Mouse (Mus musculus) neural tube, embryonic 12.5 days (tissue): ENCODE data around the gene Gdpd3. TPM values are rescaled to one million over a fixed set of nuclear protein-coding genes. Genes with fewer than 3 reads are reported as not detected.
A peak's percentile ranks its signal among the peaks of the same experiment; 100 is the strongest.

Experiments
- ATAC-seq: fragments of 200-750 bp; cut with Nextera tagmentation; 2 replicates; pipeline ENCODE4 v1.8.0; 2017; ENCODE audit warnings: low read depth, mild to moderate bottlenecking, moderate TSS enrichment, moderate library complexity; ENCODE audit not compliant: low FRiP score
- H3K27ac ChIP-seq: fragments of 300-500 bp; sonication (generic); 2 replicates; pipeline ENCODE4 v1.5.1; 2016
- H3K27me3 ChIP-seq: fragments of 300-500 bp; sonication (generic); replicated peaks from 2 replicates; pipeline ENCODE4 v1.6.1; 2016; ENCODE audit warnings: mild to moderate bottlenecking
- H3K36me3 ChIP-seq: fragments of 300-500 bp; sonication (generic); 2 replicates; pipeline ENCODE4 v1.6.1; 2016; ENCODE audit warnings: mild to moderate bottlenecking
- H3K4me1 ChIP-seq: fragments of 300-500 bp; sonication (generic); 2 replicates; pipeline ENCODE4 v1.6.1; 2016
- H3K4me2 ChIP-seq: fragments of 300-500 bp; sonication (generic); replicated peaks from 2 replicates; pipeline ENCODE4 v1.6.1; 2016; ENCODE audit warnings: mild to moderate bottlenecking
- H3K4me3 ChIP-seq: fragments of 300-500 bp; sonication (generic); 2 replicates; pipeline ENCODE4 v1.5.1; 2016
- H3K9ac ChIP-seq: fragments of 300-500 bp; sonication (generic); 2 replicates; pipeline ENCODE4 v1.6.1; 2016; ENCODE audit warnings: mild to moderate bottlenecking
- H3K9me3 ChIP-seq: fragments of 300-500 bp; sonication (generic); 2 replicates; pipeline ENCODE4 v1.6.1; 2016; ENCODE audit warnings: mild to moderate bottlenecking
- WGBS: fragments of 180-500 bp; shearing (Covaris S2); methylation state at CpG from one replicate; pipeline ENCODE4 v1.1.7; 2016; 5-methylcytosine and 5-hydroxymethylcytosine counted together
- polyA plus RNA-seq: library from polyadenylated mRNA; unstranded; fragments of >200 nt; fragmentation: Nextera tagmentation; extraction: Ambion mirVana; gene quantifications from 2 replicates; pipeline ENCODE4 v1.2.1, GENCODE M21; 2016

Gene Gdpd3
- polyA plus RNA-seq, 1 experiment from 2014 or later, result 1.3 TPM

GRCm38 (mm10) chr7:126746066-126746465, 20.1 kb upstream of the Gdpd3 start:
- H3K4me2 ChIP-seq, result no peak overlapping the region
- no peak overlapping the region for H3K4me3 ChIP-seq
- H3K9ac ChIP-seq, result no peak overlapping the region
- no peaks in the 10 kb centered on the region for H3K9me3 ChIP-seq
- H3K4me1 ChIP-seq, result no peaks in the 10 kb centered on the region
- H3K36me3 ChIP-seq, result no peaks in the 10 kb centered on the region
- ATAC-seq, result no peak
- H3K27ac ChIP-seq, result no peak overlapping the region
- H3K27me3 ChIP-seq, result no peaks in the 10 kb centered on the region
- WGBS, result 94% methylated on average over 12 of the region's 12 CpGs

- Histone ChIP-seq H3K4me3 (no peak overlapping the region), H3K36me3 (no peaks in the 10 kb centered on the region), H3K27me3 (no peaks in the 10 kb centered on the region), H3K9me3 (no peaks in the 10 kb centered on the region), H3K27ac (no peak overlapping the region), H3K4me2 (no peak overlapping the region), H3K9ac (no peak overlapping the region), H3K4me1 (no peaks in the 10 kb centered on the region)
- 37% methylated on average over 6 of the region's 6 CpGs for WGBS
- ATAC-seq, result no peak
Measured at GRCm38 (mm10) chr7:126746798-126747197, 19.3 kb upstream of the Gdpd3 start.

DNA sequence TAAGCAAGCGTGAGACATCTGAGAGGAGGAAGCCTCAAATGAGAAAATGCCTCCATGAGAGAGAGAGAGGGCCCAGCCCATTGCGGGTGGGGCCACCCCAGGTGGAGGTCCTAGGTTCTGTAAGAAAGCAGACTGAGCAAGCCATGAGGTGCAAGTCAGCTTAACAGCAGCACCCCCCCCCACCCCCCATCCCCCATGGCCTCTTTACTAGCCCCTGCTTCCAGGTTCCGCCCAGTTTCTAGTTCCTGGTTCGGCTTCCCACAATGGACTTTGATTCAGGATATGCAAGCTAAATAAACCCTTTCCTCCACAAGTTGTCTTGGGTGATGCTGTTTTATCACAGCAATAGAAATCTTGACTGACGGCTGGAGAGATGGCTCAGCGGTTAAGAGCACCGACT, 17.3 kb upstream of the Gdpd3 start:
- 77% methylated on average over 7 of the region's 7 CpGs for WGBS
- Histone ChIP-seq H3K27ac (no peak overlapping the region), H3K4me1 (no peaks in the 10 kb centered on the region), H3K27me3 (no peaks in the 10 kb centered on the region), H3K9me3 (no peaks in the 10 kb centered on the region), H3K36me3 (no peaks in the 10 kb centered on the region), H3K4me3 (no peak overlapping the region), H3K4me2 (no peak overlapping the region), H3K9ac (no peak overlapping the region)
- no peak for ATAC-seq

DNA sequence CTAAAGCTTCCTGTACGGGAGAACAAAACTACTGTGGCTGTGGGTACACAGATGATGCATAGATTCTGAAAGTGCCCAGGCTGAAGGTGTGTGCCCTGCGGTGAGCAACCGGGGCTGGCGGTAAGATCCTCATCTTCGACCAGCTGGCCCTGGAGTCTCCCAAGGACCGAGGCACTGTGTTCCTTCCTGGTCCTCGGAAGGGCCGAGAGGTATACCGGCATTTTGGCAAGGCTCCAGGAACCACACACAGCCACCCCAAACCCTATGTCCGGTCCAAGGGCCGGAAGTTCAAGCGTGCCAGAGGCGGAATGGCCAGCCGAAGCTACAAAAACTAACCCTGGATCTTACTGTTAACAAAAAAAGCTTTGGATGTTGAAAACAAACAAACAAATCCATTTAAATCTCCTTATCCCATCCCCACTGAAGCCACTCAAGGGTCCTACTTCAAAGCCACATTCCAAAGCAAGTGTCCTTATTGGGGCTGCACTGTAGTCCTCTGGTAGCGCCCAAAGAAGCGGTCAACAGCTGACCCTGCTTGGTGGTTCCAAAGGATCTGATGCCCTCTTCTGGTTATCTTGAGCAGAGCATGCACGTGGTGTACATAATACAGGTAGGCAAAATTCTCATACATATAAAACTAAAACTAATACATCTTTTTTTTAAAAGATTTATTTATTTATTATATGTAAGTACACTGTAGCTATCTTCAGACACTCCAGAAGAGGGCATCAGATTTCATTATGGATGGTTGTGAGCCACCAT, 16.4 kb upstream of the Gdpd3 start:
- Histone ChIP-seq H3K9me3 (no peaks in the 10 kb centered on the region), H3K27ac (no peak overlapping the region), H3K36me3 (no peaks in the 10 kb centered on the region), H3K4me2 (no peak overlapping the region), H3K27me3 (no peaks in the 10 kb centered on the region), H3K9ac (no peak overlapping the region), H3K4me3 (no peak overlapping the region), H3K4me1 (0 out of 2 replicates have a peak, but pooled peaks cover 3% of the 10 kb centered on the region)
- WGBS, result 96% methylated on average over 17 of the region's 17 CpGs
- ATAC-seq, result no peak

GRCm38 (mm10) chr7:126754866-126755265, 11.3 kb upstream of the Gdpd3 start:
- ATAC-seq, result peak; percentile 48
- 1% methylated on average over 9 of the region's 9 CpGs for WGBS
- peaks cover 6% of the 10 kb centered on the region; the same call in 1 of the 2 replicates for H3K4me1 ChIP-seq
- H3K36me3 ChIP-seq, result no peaks in the 10 kb centered on the region
- no peaks in the 10 kb centered on the region for H3K9me3 ChIP-seq
- H3K9ac ChIP-seq, result no peak overlapping the region
- H3K4me3 ChIP-seq, result no peak overlapping the region
- peak overlapping the region; percentile 32; the same call in 1 of the 2 replicates for H3K4me2 ChIP-seq
- no peak overlapping the region for H3K27ac ChIP-seq
- H3K27me3 ChIP-seq, result no peaks in the 10 kb centered on the region

GRCm38 (mm10) chr7:126758539-126758938, 7.6 kb upstream of the Gdpd3 start:
- peaks cover 8% of the 10 kb centered on the region for H3K36me3 ChIP-seq
- no peak overlapping the region for H3K4me3 ChIP-seq
- H3K4me2 ChIP-seq, result no peak overlapping the region
- H3K4me1 ChIP-seq, result peaks cover 26% of the 10 kb centered on the region
- no peaks in the 10 kb centered on the region for H3K9me3 ChIP-seq
- no peak overlapping the region for H3K9ac ChIP-seq
- WGBS, result 60% methylated on average over 7 of the region's 7 CpGs
- H3K27me3 ChIP-seq, result no peaks in the 10 kb centered on the region
- no peak for ATAC-seq
- no peak overlapping the region for H3K27ac ChIP-seq

DNA sequence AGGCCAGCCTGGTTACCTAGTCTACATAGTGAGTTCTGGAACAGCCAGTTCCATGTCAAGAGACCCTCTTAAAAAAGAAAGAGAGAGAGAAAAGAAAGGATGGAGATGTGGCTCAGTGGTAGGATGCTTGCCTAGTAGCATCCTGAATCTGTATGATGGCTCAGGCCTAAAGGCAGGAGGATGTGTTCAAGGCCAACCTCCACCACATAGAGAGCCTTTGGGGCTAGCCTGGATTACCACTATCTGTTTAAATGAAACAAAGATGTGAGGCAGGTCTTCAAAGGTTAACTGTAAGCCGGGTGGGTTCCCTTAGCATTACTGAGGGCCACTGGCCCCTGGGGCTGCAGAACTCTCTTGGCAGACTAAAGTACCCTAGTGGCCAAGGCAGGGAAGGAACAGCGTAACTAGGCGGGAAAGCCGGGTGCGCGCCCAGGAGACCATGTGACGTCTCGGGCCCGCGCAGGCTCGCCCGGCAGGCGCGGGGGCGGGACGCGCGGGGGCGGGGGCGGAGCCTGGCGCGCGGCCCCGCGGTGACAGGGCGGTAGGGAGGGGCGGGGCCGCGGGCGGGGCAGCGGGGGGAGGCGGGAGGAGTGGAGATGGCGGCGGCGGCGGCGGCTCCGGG, 7.0 kb upstream of the Gdpd3 start, which contains the start of gene Mapk3:
Mapk3 (plus strand) TSS at position 552 of the 622 bp plus-strand sequence.
- H3K27me3 ChIP-seq, result no peaks in the 10 kb centered on the region
- peak within 1 kb of the TSS; percentile 78 for H3K4me3 ChIP-seq
- H3K27ac ChIP-seq, result peak within 1 kb of the TSS; percentile 58
- H3K4me2 ChIP-seq, result peak within 1 kb of the TSS; percentile 93
- peaks cover 14% of the 10 kb centered on the region for H3K36me3 ChIP-seq
- H3K9ac ChIP-seq, result peak within 1 kb of the TSS; percentile 81
- 2% methylated on average over 33 of the region's 38 CpGs for WGBS
- H3K4me1 ChIP-seq, result peaks cover 26% of the 10 kb centered on the region
- no peaks in the 10 kb centered on the region for H3K9me3 ChIP-seq
- peak; percentile 70 for ATAC-seq

GRCm38 (mm10) chr7:126759672-126760390, 6.3 kb upstream of the Gdpd3 start:
- peaks cover 24% of the 10 kb centered on the region for H3K4me1 ChIP-seq
- H3K9ac ChIP-seq, result peak overlapping the region; percentile 81
- H3K27me3 ChIP-seq, result no peaks in the 10 kb centered on the region
- peak overlapping the region; percentile 58 for H3K27ac ChIP-seq
- 2% methylated on average over 24 of the region's 24 CpGs for WGBS
- H3K4me3 ChIP-seq, result peak overlapping the region; percentile 78
- peak; percentile 71 for ATAC-seq
- no peaks in the 10 kb centered on the region for H3K9me3 ChIP-seq
- peaks cover 21% of the 10 kb centered on the region for H3K36me3 ChIP-seq
- H3K4me2 ChIP-seq, result peak overlapping the region; percentile 93

GRCm38 (mm10) chr7:126760391-126760802, 5.7 kb upstream of the Gdpd3 start:
- ATAC-seq, result no peak
- H3K27me3 ChIP-seq, result no peaks in the 10 kb centered on the region
- peak overlapping the region; percentile 78 for H3K4me3 ChIP-seq
- peak overlapping the region; percentile 81 for H3K9ac ChIP-seq
- peaks cover 21% of the 10 kb centered on the region for H3K4me1 ChIP-seq
- 14% methylated on average over 3 of the region's 3 CpGs for WGBS
- H3K9me3 ChIP-seq, result no peaks in the 10 kb centered on the region
- peak overlapping the region; percentile 93 for H3K4me2 ChIP-seq
- peak overlapping the region; percentile 58 for H3K27ac ChIP-seq
- H3K36me3 ChIP-seq, result peaks cover 26% of the 10 kb centered on the region

DNA sequence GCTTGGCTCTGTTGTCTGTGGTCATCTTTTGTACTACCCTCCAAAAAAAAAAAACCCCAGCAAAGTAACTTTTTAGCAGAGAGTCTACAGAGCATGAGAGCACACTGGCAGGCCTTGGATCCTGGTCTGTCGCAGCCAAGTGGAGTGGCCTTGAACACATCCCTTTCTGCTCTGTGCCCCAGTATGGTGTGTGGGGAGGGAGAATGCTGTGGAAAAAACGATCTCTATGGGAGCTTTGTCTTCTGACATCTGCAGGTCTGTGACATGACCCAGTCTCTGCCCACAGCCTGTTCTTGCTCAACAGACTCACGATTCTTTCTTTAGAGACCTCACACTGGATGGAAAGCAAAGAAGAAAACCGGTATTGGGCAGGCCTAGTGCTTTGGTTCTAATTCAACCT, 5.2 kb upstream of the Gdpd3 start:
- Histone ChIP-seq H3K9ac (peak overlapping the region; percentile 81; the same call in 1 of the 2 replicates), H3K27me3 (no peaks in the 10 kb centered on the region), H3K4me3 (no peak overlapping the region), H3K4me2 (peak overlapping the region; percentile 93), H3K4me1 (peaks cover 21% of the 10 kb centered on the region), H3K36me3 (peaks cover 32% of the 10 kb centered on the region), H3K27ac (no peak overlapping the region), H3K9me3 (no peaks in the 10 kb centered on the region)
- no peak for ATAC-seq
- WGBS, result 74% methylated on average over 4 of the region's 4 CpGs

DNA sequence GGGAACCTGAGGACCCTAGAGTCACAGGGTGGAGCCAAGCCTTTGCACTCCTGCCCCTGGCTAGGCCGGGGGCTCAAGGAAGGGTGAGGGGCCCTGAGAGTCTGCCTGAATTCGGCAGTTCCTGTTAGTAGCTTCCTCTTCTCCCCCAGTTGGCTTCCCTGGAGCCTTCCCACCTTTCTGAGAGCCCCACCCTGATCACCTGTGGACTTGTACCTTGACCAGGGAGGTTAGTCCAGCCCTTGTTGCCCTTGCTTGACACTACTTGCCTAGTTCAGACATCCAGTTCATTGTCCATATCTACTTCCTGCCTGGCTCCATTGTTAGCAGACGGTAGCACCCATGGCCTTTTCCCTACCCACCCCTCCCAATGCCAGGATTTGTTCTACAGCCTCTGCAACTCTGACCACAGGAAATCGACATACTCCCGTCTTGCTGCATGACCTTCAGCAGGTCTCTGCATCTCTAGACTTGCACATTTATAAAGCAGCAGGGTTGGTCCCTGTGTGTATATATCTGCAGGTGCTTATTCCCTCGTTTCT, 4.5 kb upstream of the Gdpd3 start:
- H3K9me3 ChIP-seq, result no peaks in the 10 kb centered on the region
- H3K36me3 ChIP-seq, result peaks cover 38% of the 10 kb centered on the region
- WGBS, result 82% methylated on average over 6 of the region's 6 CpGs
- H3K4me1 ChIP-seq, result peaks cover 21% of the 10 kb centered on the region
- H3K4me3 ChIP-seq, result no peak overlapping the region
- H3K4me2 ChIP-seq, result peak overlapping the region; percentile 93
- no peaks in the 10 kb centered on the region for H3K27me3 ChIP-seq
- no peak overlapping the region for H3K27ac ChIP-seq
- ATAC-seq, result no peak
- no peak overlapping the region for H3K9ac ChIP-seq

DNA sequence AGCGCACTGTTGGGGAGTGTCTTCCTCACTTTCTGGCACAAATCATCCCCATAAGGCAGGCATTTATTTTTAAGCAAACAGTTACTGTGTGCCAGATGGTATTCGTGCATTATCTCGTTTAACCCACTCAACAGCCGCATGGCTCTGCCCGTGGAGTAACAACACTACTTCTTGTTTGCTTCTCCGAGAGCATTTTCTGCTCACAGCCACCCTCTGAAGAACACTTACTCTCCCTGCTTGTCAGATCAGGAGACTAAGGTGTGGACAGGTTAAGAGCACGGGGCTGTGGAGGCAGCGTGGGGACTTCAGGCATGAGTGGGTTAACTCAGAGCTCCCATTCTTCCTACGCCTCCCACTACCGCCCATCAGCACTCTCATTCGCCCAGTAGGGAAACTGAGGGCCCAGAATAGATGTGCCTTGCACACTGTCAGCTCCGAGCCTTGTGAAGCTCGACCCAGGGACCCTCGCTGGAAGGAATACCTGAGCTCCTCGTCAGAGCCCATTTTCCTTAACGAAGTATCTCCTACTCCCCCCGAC, 3.6 kb upstream of the Gdpd3 start:
- H3K36me3 ChIP-seq, result peaks cover 48% of the 10 kb centered on the region
- no peak for ATAC-seq
- H3K9ac ChIP-seq, result no peak overlapping the region
- H3K4me3 ChIP-seq, result no peak overlapping the region
- H3K4me1 ChIP-seq, result peaks cover 21% of the 10 kb centered on the region
- 0 out of 2 replicates have a peak overlapping the region, but pooled peaks have one; percentile 16 for H3K4me2 ChIP-seq
- WGBS, result 79% methylated on average over 17 of the region's 17 CpGs
- H3K27me3 ChIP-seq, result no peaks in the 10 kb centered on the region
- H3K9me3 ChIP-seq, result no peaks in the 10 kb centered on the region
- no peak overlapping the region for H3K27ac ChIP-seq
